27 mouse cellular contexts compared by ENCODE assay signal in the genomic region with DNA sequence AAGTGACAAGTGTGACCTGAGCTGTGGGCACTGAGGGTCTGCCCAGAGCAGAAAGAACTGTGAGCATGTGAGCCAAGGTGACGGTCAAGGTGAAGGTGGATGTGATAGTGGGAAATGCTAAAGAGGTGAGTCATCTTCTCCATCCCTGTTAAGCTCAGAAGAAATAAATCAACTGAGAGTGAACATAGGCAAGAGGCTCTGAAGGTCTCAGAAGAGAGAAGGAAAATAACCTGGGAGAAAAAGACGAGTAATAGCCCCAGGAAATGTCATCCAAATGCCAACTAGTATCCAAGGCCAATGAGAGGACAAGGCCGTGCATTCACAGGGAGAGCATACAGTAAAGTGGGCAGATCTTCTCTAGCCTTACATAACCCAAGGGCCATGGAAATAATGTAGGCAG. TPM values are rescaled to one million over a fixed set of nuclear protein-coding genes. Genes with fewer than 3 reads are reported as not detected.
DNase-seq lines count a peak whose midpoint lies in the region; ATAC-seq and TF ChIP-seq lines count a peak whose summit lies in the region.
"Had no signal": no experiment of that assay in that cellular context is flagged by ENCODE, and none has a peak within 500 bp of the region (broad histone marks: within the 10 kb centered on the region; RNA-seq: fewer than 3 reads in every experiment).

No protein-coding gene starts in this region.

- peak; percentile 75 for DNase-seq in adrenal gland, adult 2 months
- no peak for DNase-seq in adrenal gland, postnatal 25 days
- no peak for DNase-seq in CH12.LX (ENCODE audit: extremely low read depth)
- DNase-seq in adrenal gland, postnatal 10 days = peak; percentile 54
- no peak for DNase-seq in midbrain, embryonic 11.5 days (ENCODE audit: low spot score, missing footprints)
- DNase-seq: B cell, adult 2 months; cerebellum, adult 18-20 months; cerebellum, adult 9-11 months; cerebellum, postnatal 25 days; gastrocnemius, postnatal 10 days; gastrocnemius, postnatal 36 days; heart, postnatal 36 days; kidney, adult 2 months had no signal

- no peaks in the 10 kb centered on the region for H3K79me2 ChIP-seq in CH12.LX (replicated peaks; ENCODE audit: control insufficient read depth, extremely low read depth, insufficient read depth, poor library complexity, severe bottlenecking)

- peak; percentile 89 for TF ChIP-seq EP300 in CH12.LX (IDR thresholded peaks at IDR 0.05; ENCODE audit: low read length)

- no peak for TF ChIP-seq CTCF in CH12.LX (conservative IDR thresholded peaks at IDR 0.05 in 1 of 2, IDR thresholded peaks at IDR 0.05 in 1 of 2; ENCODE audit: low read depth in 2 of 2, low read length in 2 of 2)
- TF ChIP-seq CTCF in olfactory bulb, adult 2 months (IDR thresholded peaks at IDR 0.05; ENCODE audit: insufficient read depth, low read depth, low read length) = no peak

- ATAC-seq in midbrain, embryonic 11.5 days (ENCODE audit: low FRiP score) = no peak
- ATAC-seq in intestine, embryonic 16.5 days = no peak
- ATAC-seq: forebrain, embryonic 13.5 days; forebrain, embryonic 16.5 days; hindbrain, embryonic 16.5 days; intestine, embryonic 15.5 days had no signal

- no peak overlapping the region for H3K4me3 ChIP-seq in CH12.LX (replicated peaks in 1 of 3; ENCODE audit: low read depth in 2 of 3, low read length in 2 of 3, poor library complexity in 1 of 3)
- no peak overlapping the region for H3K4me3 ChIP-seq in olfactory bulb, adult 2 months (ENCODE audit: insufficient read depth, low read depth, low read length)
- no peak overlapping the region for H3K4me3 ChIP-seq in midbrain, embryonic 11.5 days (ENCODE audit: low read depth, low read length)
- H3K4me3 ChIP-seq in intestine, embryonic 16.5 days (ENCODE audit: low read length) = no peak overlapping the region
- H3K4me3 ChIP-seq: embryonic facial prominence, embryonic 10.5 days; embryonic facial prominence, embryonic 13.5 days; erythroblast, embryonic 14.5 days; forebrain, embryonic 13.5 days; hindbrain, embryonic 10.5 days; hindbrain, embryonic 13.5 days; intestine, embryonic 15.5 days had no signal

- no peak for TF ChIP-seq RAD21 in CH12.LX (IDR thresholded peaks at IDR 0.05; ENCODE audit: low read depth, low read length)

- in situ Hi-C loops in CH12.LX (cut with MboI; ENCODE audit: low pct_ligation_motif_present, low pct_unique_long_range_greater_than_20kb, low sequenced_read_pairs) = no loop called here

- no peak overlapping the region for H3K9ac ChIP-seq in CH12.LX (ENCODE audit: insufficient read depth, low read depth)
- H3K9ac ChIP-seq in midbrain, embryonic 11.5 days (ENCODE audit: low read length) = no peak overlapping the region
- no peak overlapping the region for H3K9ac ChIP-seq in intestine, embryonic 16.5 days (ENCODE audit: low read depth, low read length)
- H3K9ac ChIP-seq: embryonic facial prominence, embryonic 13.5 days; forebrain, embryonic 13.5 days; hindbrain, embryonic 13.5 days; intestine, embryonic 15.5 days had no signal

- dilution Hi-C loops in CH12.LX (cut with MboI; ENCODE audit: extremely low pct_ligation_motif_present, extremely low pct_unique_long_range_greater_than_20kb, low sequenced_read_pairs) = no loop called here

- no peaks in the 10 kb centered on the region for H3K27me3 ChIP-seq in CH12.LX (replicated peaks)
- no peaks in the 10 kb centered on the region for H3K27me3 ChIP-seq in midbrain, embryonic 11.5 days (ENCODE audit: control insufficient read depth, insufficient read depth, low read length)
- no peaks in the 10 kb centered on the region for H3K27me3 ChIP-seq in intestine, embryonic 16.5 days (replicated peaks; ENCODE audit: control insufficient read depth, insufficient read depth, low read length)
- H3K27me3 ChIP-seq: embryonic facial prominence, embryonic 13.5 days; forebrain, embryonic 13.5 days; hindbrain, embryonic 13.5 days; intestine, embryonic 15.5 days had no signal

- H3K9me3 ChIP-seq in CH12.LX (replicated peaks; ENCODE audit: low read length) = no peaks in the 10 kb centered on the region
- no peaks in the 10 kb centered on the region for H3K9me3 ChIP-seq in midbrain, embryonic 11.5 days (ENCODE audit: control insufficient read depth, low read length)
- H3K9me3 ChIP-seq in intestine, embryonic 16.5 days (ENCODE audit: control insufficient read depth, low read length) = no peaks in the 10 kb centered on the region
- H3K9me3 ChIP-seq: embryonic facial prominence, embryonic 10.5 days; embryonic facial prominence, embryonic 13.5 days; forebrain, embryonic 13.5 days; hindbrain, embryonic 10.5 days; hindbrain, embryonic 13.5 days; intestine, embryonic 15.5 days had no signal

- H3K4me2 ChIP-seq in CH12.LX (ENCODE audit: insufficient read depth, low read depth, poor library complexity, severe bottlenecking) = peak overlapping the region; percentile 83
- no peak overlapping the region for H3K4me2 ChIP-seq in midbrain, embryonic 11.5 days
- H3K4me2 ChIP-seq in intestine, embryonic 16.5 days (ENCODE audit: low read depth, low read length) = no peak overlapping the region
- H3K4me2 ChIP-seq: embryonic facial prominence, embryonic 13.5 days; forebrain, embryonic 13.5 days; heart, embryonic 11.5 days; hindbrain, embryonic 13.5 days; intestine, embryonic 15.5 days had no signal

- peak overlapping the region; percentile 80 for H3K27ac ChIP-seq in CH12.LX (ENCODE audit: insufficient read depth, low read depth)
- peak overlapping the region; percentile 79 for H3K27ac ChIP-seq in olfactory bulb, adult 2 months (ENCODE audit: insufficient read depth, low read depth, low read length)
- H3K27ac ChIP-seq in midbrain, embryonic 11.5 days (ENCODE audit: low read depth, low read length) = no peak overlapping the region
- no peak overlapping the region for H3K27ac ChIP-seq in intestine, embryonic 16.5 days (ENCODE audit: low read length)
- H3K27ac ChIP-seq: embryonic facial prominence, embryonic 10.5 days; embryonic facial prominence, embryonic 13.5 days; forebrain, embryonic 13.5 days; hindbrain, embryonic 10.5 days; hindbrain, embryonic 13.5 days; intestine, embryonic 15.5 days had no signal

- peaks cover 17 to 52% of the 10 kb centered on the region in 2 experiments for H3K4me1 ChIP-seq in CH12.LX (ENCODE audit: control insufficient read depth in 1 of 2, insufficient read depth in 2 of 2)
- peaks cover 4% of the 10 kb centered on the region; the same call in 1 of the 2 replicates for H3K4me1 ChIP-seq in olfactory bulb, adult 2 months (ENCODE audit: control insufficient read depth, insufficient read depth, low read length)
- H3K4me1 ChIP-seq in midbrain, embryonic 11.5 days (ENCODE audit: control insufficient read depth, insufficient read depth, low read length) = no peaks in the 10 kb centered on the region
- H3K4me1 ChIP-seq in intestine, embryonic 16.5 days (ENCODE audit: control insufficient read depth, insufficient read depth, low read length) = no peaks in the 10 kb centered on the region
- H3K4me1 ChIP-seq: embryonic facial prominence, embryonic 13.5 days; hindbrain, embryonic 10.5 days; hindbrain, embryonic 13.5 days; intestine, embryonic 15.5 days had no signal

- no peak for TF ChIP-seq POLR2A in CH12.LX (IDR thresholded peaks at IDR 0.05; ENCODE audit: low read depth, low read length)
- no peak for TF ChIP-seq POLR2A in olfactory bulb, adult 2 months (IDR thresholded peaks at IDR 0.05; ENCODE audit: insufficient read depth, low read depth, low read length)

- H3K36me3 ChIP-seq in CH12.LX (replicated peaks in 1 of 2; ENCODE audit: control insufficient read depth in 1 of 2, insufficient read depth in 1 of 2, low read length in 1 of 2) = no peaks in the 10 kb centered on the region
- H3K36me3 ChIP-seq in midbrain, embryonic 11.5 days (ENCODE audit: control insufficient read depth, insufficient read depth, low read length) = no peaks in the 10 kb centered on the region
- no peaks in the 10 kb centered on the region for H3K36me3 ChIP-seq in intestine, embryonic 16.5 days (ENCODE audit: control insufficient read depth, insufficient read depth, low read length)
- H3K36me3 ChIP-seq: embryonic facial prominence, embryonic 10.5 days; embryonic facial prominence, embryonic 13.5 days; hindbrain, embryonic 10.5 days; intestine, embryonic 15.5 days had no signal

- WGBS in olfactory bulb, adult 2 months = 73% methylated on average over 3 of the region's 3 CpGs
- 88% methylated on average over 3 of the region's 3 CpGs for WGBS in midbrain, embryonic 11.5 days
- 75% methylated on average over 3 of the region's 3 CpGs for WGBS in intestine, embryonic 16.5 days

TF ChIP-seq in CH12.LX, 34 proteins besides CTCF, POLR2A, EP300 and RAD21:
- TF ChIP-seq JUN (IDR thresholded peaks at IDR 0.05; ENCODE audit: insufficient read depth, low read depth, low read length) = peak; percentile 94
- TF ChIP-seq JUND (conservative IDR thresholded peaks at IDR 0.05; ENCODE audit: low read depth, low read length) = peak; percentile 94
- TF ChIP-seq BHLHE40 (IDR thresholded peaks at IDR 0.05; ENCODE audit: low read depth, low read length) = peak; percentile 78
- TF ChIP-seq MYC (IDR thresholded peaks at IDR 0.05; ENCODE audit: low read depth, low read length) = 0 out of 2 replicates have a peak, but pooled peaks have one; percentile 19
- TF ChIP-seq MAX (IDR thresholded peaks at IDR 0.05; ENCODE audit: low read length) = peak; percentile 37; the same call in 1 of the 2 replicates
- peak; percentile 58 for TF ChIP-seq ETS1 (conservative IDR thresholded peaks at IDR 0.05; ENCODE audit: low read depth, low read length)
- peak; percentile 30; the same call in 1 of the 2 replicates for TF ChIP-seq CHD2 (IDR thresholded peaks at IDR 0.05; ENCODE audit: low read length)
- TF ChIP-seq ELF1 (IDR thresholded peaks at IDR 0.05; ENCODE audit: low read depth, low read length) = no peak
- no peak for TF ChIP-seq RCOR1 (conservative IDR thresholded peaks at IDR 0.05; ENCODE audit: low read depth, low read length)
- peak; percentile 58 for TF ChIP-seq MEF2A (IDR thresholded peaks at IDR 0.05; ENCODE audit: borderline replicate concordance, low read depth, low read length)
- TF ChIP-seq IRF4 (IDR thresholded peaks at IDR 0.05; ENCODE audit: low read depth, low read length) = peak; percentile 91

RNA-seq across cellular contexts. Expression of gene Cttnbp2, which starts 32.9 kb away (rescaled TPM):
- total RNA-seq in adrenal gland, adult 2 months (2021) = 10 to 100 TPM; 66.9 to 81.3 TPM
- polyA plus RNA-seq in adrenal gland, adult 2 months (2012; rRNA removed) = 12.3 and 18.9 TPM in 2 replicates
- total RNA-seq in adrenal gland, postnatal 25 days (2021) = 88.7 and 111 TPM in 2 replicates
- 1.3 and 1.7 TPM in 2 replicates for total RNA-seq in CH12.LX (2012; rRNA removed)
- total RNA-seq in CH12.LX (2014; rRNA removed) = 1.5 and 1.6 TPM in 2 replicates
- 0.70 and 1.1 TPM in 2 replicates for polyA plus RNA-seq in CH12.LX (2012; ENCODE audit: insufficient read length, low read depth)
- 10 to 100 TPM; 40.4 to 54.0 TPM for total RNA-seq in adrenal gland, postnatal 10 days (2021)
- polyA plus RNA-seq in olfactory bulb, adult 2 months (2012; ENCODE audit: insufficient read depth, insufficient read length, low replicate concordance, missing spikeins) = 113 and 146 TPM in 2 replicates
- polyA plus RNA-seq in midbrain, embryonic 11.5 days (2014; fragmentation: Nextera tagmentation; extraction: Ambion mirVana) = 13.6 and 14.8 TPM in 2 replicates
- polyA plus RNA-seq in intestine, embryonic 16.5 days (2015; fragmentation: Nextera tagmentation; extraction: Ambion mirVana) = 9.0 and 9.7 TPM in 2 replicates
- total RNA-seq: common myeloid progenitor, adult 5-6 weeks; granulocyte monocyte progenitor cell, adult 5-6 weeks had no signal
- polyA plus RNA-seq: erythroblast, embryonic 14.5 days had no signal

Comparison
In these comparisons a context has a peak if more than half of its experiments do, and no peak if none do; other contexts are left out.
1. DNase-seq: peak in adrenal gland, adult 2 months (single experiment) and adrenal gland, postnatal 10 days (single experiment); none in adrenal gland, postnatal 25 days (single experiment), CH12.LX (single experiment) and midbrain, embryonic 11.5 days (single experiment).
2. H3K27ac ChIP-seq: peak in CH12.LX (single experiment) and olfactory bulb, adult 2 months (single experiment); none in midbrain, embryonic 11.5 days (single experiment) and intestine, embryonic 16.5 days (single experiment).